Mouse (Mus musculus) embryo, embryonic 11.5 days (tissue): ENCODE results near the gene Tecpr1.

Experiments
- DNase-seq: peaks from one replicate; pipeline ENCODE4 v3.0.0-alpha.2; 2012; ENCODE audit warnings: low read depth, low spot score

The Tecpr1 gene

GRCm38 (mm10) chr5:144169275-144169975 lies 54.0 kb downstream of the Tecpr1 start:
- DNase-seq, result no peak

- no peak for DNase-seq
Observed at GRCm38 (mm10) chr5:144165756-144166155, 57.7 kb downstream of the Tecpr1 start.

- no peak for DNase-seq
Observed at GRCm38 (mm10) chr5:144162813-144163517, 60.5 kb downstream of the Tecpr1 start.

DNA sequence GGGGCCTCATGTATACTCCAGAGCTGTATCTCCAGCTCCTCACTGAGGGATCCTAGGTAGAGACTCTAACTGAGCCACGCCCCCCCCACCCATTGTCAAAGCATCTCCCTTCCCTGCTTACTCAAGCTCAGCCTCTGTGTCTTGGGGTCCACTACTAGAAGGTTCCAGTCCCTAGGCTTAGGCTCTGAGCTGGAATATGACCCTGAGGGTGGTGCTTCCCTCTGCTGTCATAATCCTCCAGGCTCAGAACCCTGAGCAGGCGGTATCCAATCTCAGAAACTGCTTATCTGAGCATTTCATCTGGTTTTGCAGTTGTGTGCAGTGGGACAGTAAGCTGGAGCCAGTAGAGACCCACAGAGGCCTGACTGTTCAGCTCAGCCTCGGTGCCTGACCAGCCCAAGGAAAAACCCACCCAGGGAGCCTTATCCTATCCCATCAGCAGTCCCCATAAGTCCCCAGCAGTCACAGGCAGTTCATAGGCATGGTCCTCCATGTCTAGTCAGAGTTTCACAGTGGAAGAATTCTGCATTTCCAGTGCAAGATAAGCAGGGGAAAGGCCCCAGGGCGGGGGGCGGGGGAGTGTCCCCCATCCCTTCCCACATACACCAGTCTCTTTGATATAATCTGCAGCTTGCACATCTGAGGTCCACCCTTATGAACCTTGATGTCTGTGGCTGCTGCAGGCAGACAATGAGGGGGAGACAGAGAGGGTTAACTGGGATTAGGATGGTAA lies 61.2 kb downstream of the Tecpr1 start:
- no peak for DNase-seq

- no peak for DNase-seq
Observed at GRCm38 (mm10) chr5:144159137-144159536, 64.3 kb downstream of the Tecpr1 start.

GRCm38 (mm10) chr5:144158604-144159003 lies 64.8 kb downstream of the Tecpr1 start:
- DNase-seq, result no peak

DNA sequence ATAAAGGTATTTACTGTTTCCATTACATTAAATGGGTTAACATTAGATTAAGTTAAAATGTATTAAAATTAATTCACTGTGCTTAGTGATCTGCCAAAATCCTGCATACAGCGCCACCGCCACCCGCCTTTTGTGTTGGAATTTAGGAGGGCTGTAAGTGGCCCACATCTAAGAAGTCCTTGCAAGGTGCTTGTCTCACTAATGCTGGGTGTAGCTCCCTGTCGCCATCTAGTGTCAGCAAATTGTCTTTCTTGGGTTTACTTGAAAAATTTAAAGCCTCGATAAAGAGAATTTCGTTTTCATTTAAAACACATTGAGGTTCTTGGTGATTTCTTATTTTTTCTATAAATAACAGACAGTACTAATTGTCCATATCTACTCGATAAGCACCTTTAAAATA lies 68.9 kb downstream of the Tecpr1 start:
- peak; percentile 54 for DNase-seq

DNA sequence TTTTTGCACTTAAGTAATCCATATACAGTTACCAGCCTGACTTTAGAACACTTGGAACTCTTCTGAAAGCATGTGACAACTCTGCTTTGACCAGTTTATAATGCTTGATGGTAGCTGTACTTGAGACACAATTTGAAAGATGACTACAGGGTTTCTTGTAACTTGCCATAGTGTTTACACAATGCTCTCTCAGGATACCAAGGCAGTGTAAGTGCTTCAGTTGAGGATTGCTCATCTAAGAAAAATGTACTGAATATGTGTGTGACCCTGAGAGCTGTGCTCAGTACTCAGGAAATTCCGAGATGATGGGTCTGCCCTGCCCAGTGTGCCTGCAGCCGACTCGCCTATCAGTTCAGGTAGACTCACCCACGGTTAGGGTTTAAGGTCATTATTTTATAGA lies 72.1 kb downstream of the Tecpr1 start:
- DNase-seq, result no peak

- DNase-seq, result no peak
Observed at GRCm38 (mm10) chr5:144149530-144149929, 73.9 kb downstream of the Tecpr1 start.

- no peak for DNase-seq
Observed at GRCm38 (mm10) chr5:144146898-144147297, 76.5 kb downstream of the Tecpr1 start.
